Mouse (Mus musculus) thymus, adult 2 months (tissue): ENCODE data around the gene Rfc4.
"Not testable (repeated sequence)": the region's sequence is repeated elsewhere in the genome, so short reads cannot be mapped to it uniquely, and the experiment has no call there.

Experiments used
- CTCF ChIP-seq: fragments of 200-500 bp; IDR thresholded peaks from 2 replicates; pipeline ENCODE4 v1.5.1; 2012; ENCODE audit warnings: mild to moderate bottlenecking, control low read depth, low read length, moderate library complexity, borderline replicate concordance; ENCODE audit not compliant: control insufficient read depth, poor library complexity, insufficient read depth; ENCODE audit errors: extremely low read depth
- POLR2A ChIP-seq: fragments of 200-500 bp; IDR thresholded peaks from 2 replicates; pipeline ENCODE4 v1.6.1; 2012; ENCODE audit warnings: mild to moderate bottlenecking, low read length, control low read depth, moderate library complexity; ENCODE audit not compliant: control insufficient read depth, poor library complexity, insufficient read depth; ENCODE audit errors: extremely low read depth

DNA sequence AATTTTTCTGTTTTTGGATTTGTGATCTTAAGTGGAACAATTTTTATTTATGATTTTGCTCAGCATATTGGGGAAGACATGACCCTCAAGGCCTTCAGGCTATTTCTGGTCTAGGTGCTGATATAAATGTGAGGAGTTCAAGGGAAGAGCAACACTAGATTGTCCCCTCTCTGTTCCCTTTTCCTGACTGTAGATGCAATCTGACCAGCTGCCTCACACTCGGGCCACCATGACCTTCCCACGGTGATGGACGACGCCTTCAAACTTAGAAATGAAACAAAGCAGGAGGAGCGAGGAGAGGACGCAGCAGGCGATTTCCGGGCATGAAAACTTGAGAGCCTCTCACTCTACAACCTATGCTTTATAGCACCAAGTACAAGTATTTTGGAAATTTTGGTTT lies 40.4 kb downstream of the Rfc4 start:
- TF ChIP-seq CTCF, POLR2A: not testable (repeated sequence)
